Mouse (Mus musculus): ENCODE results near the gene Naga.

- TF ChIP-seq CTCF (IDR thresholded peaks at IDR 0.05; ENCODE audit: borderline replicate concordance, control insufficient read depth, extremely low read depth, insufficient read depth, low read length, poor library complexity) (peak; percentile 92), POLR2A (IDR thresholded peaks at IDR 0.05; ENCODE audit: control insufficient read depth, extremely low read depth, insufficient read depth, low read length, poor library complexity) (peak; percentile 98)
These were observed 15.6 kb upstream of the Naga start, which contains the start of gene Ndufa6 for GRCm38 (mm10) chr15:82354126-82354945.
